Mouse (Mus musculus) liver, adult 2 months (tissue): ENCODE results near the gene Ovol2. TPM values are rescaled to one million over a fixed set of nuclear protein-coding genes. Genes with fewer than 3 reads are reported as not detected.

Source experiments
- DNase-seq: peaks from one replicate; pipeline ENCODE4 v3.0.0-alpha.2; 2011; ENCODE audit warnings: low read depth, low spot score; ENCODE audit errors: extremely low read depth
- H3K27ac ChIP-seq: fragments of 200-500 bp; replicated peaks from 2 replicates; pipeline ENCODE4 v1.5.1; 2012; ENCODE audit warnings: low read depth, mild to moderate bottlenecking, control low read depth, inconsistent platforms, low read length; ENCODE audit not compliant: insufficient read depth
- H3K27me3 ChIP-seq: fragments of 200-500 bp; 2 replicates; pipeline ENCODE4 v1.6.1; 2012; ENCODE audit warnings: mild to moderate bottlenecking, moderate library complexity, low read length, inconsistent platforms; ENCODE audit not compliant: control insufficient read depth, insufficient read depth
- H3K36me3 ChIP-seq: fragments of 200-500 bp; 2 replicates; pipeline ENCODE4 v1.6.1; 2012; ENCODE audit warnings: low read length, inconsistent platforms; ENCODE audit not compliant: control insufficient read depth, insufficient read depth
- H3K4me1 ChIP-seq: fragments of 200-500 bp; 2 replicates; pipeline ENCODE4 v1.6.1; 2011; ENCODE audit warnings: low read length; ENCODE audit not compliant: control insufficient read depth, insufficient read depth
- H3K4me3 ChIP-seq: fragments of 200-500 bp; 2 replicates; pipeline ENCODE4 v1.5.1; 2011; ENCODE audit warnings: low read depth, mild to moderate bottlenecking, control low read depth, low read length, moderate library complexity; ENCODE audit not compliant: insufficient read depth
- H3K79me2 ChIP-seq: fragments of 200-500 bp; 2 replicates; pipeline ENCODE4 v1.6.1; 2012; ENCODE audit warnings: inconsistent platforms, mild to moderate bottlenecking, low read length, moderate library complexity; ENCODE audit not compliant: control insufficient read depth, insufficient read depth
- H3K9ac ChIP-seq: fragments of 200-500 bp; 2 replicates; pipeline ENCODE4 v1.6.1; 2012; ENCODE audit warnings: low read depth, mild to moderate bottlenecking, control low read depth, inconsistent platforms, low read length
- CTCF ChIP-seq: fragments of 200-500 bp; IDR thresholded peaks from 2 replicates; pipeline ENCODE4 v1.5.1; 2011; ENCODE audit warnings: low read depth, low read length, control low read depth
- POLR2A ChIP-seq: fragments of 200-500 bp; IDR thresholded peaks from 2 replicates; pipeline ENCODE4 v1.6.1; 2011; ENCODE audit warnings: low read length, control low read depth; ENCODE audit not compliant: insufficient read depth; ENCODE audit errors: extremely low read depth
- WGBS: fragments of 180-500 bp; shearing (Covaris S2); methylation state at CpG from one replicate; pipeline ENCODE4 v1.1.7; 2018; 5-methylcytosine and 5-hydroxymethylcytosine counted together
- polyA plus RNA-seq: library from polyadenylated mRNA; depleted of rRNA; stranded (reverse); fragments of >200 nt; gene quantifications from 2 replicates; pipeline ENCODE4 v1.2.3, GENCODE M21; 2012
- total RNA-seq: library from RNA; depleted of rRNA; stranded (reverse); fragments of >200 nt; gene quantifications from 2 replicates; pipeline ENCODE4 v1.2.3, GENCODE M21; 2014

Gene Ovol2
- total and polyA plus RNA-seq, 2 experiments = 0.18 TPM; not detected in 1

DNA sequence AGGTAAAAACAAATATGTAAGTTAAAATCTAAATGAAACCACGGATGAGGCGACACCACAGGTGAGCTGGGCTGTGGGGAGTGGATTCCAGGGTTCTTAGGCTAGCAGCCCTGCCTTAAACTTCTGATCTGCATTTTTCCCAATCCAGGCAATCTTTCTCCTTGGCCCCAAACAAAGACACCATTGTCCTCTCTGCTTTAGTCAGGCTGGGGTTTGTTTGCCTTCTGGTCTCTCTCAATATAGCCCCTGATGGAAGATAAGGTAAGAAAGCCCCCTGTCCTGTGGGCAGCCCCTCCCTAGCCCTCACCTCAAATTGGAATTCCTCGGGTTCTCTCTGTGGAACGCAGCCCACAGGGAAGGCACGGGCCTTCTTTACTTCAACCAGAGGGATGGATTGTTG, 21.7 kb downstream of the Ovol2 start:
- Histone ChIP-seq H3K79me2 (no peaks in the 10 kb centered on the region), H3K4me1 (0 out of 2 replicates have a peak, but pooled peaks cover 2% of the 10 kb centered on the region), H3K27ac (no peak overlapping the region), H3K9ac (no peak overlapping the region), H3K27me3 (no peaks in the 10 kb centered on the region), H3K36me3 (no peaks in the 10 kb centered on the region), H3K4me3 (no peak overlapping the region)
- DNase-seq = no peak
- TF ChIP-seq POLR2A (no peak), CTCF (no peak)
- WGBS = 77% methylated on average over 5 of the region's 5 CpGs

DNA sequence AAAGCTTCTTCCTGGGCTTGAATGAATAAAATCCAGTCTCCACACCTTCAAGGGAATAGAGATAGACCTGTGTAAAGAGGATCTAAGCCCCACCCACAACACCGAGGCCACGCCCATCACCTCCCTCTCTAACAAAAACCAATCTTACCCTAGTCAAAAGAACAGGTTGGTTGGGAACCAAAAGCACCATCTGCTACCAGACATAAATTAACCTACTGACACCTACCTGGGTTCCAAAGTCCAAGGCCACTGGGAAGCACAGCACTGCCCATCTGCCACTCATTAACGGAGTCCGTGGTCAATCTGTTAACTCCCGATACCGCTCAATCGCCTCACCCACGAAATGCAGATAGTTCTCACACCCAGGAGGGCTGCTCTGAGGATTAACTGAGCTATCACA, 23.4 kb downstream of the Ovol2 start:
- H3K36me3 ChIP-seq = no peaks in the 10 kb centered on the region
- no peaks in the 10 kb centered on the region for H3K27me3 ChIP-seq
- H3K4me1 ChIP-seq = 0 out of 2 replicates have a peak, but pooled peaks cover 2% of the 10 kb centered on the region
- peak; percentile 60 for DNase-seq
- H3K79me2 ChIP-seq = no peaks in the 10 kb centered on the region
- 25% methylated on average over 8 of the region's 8 CpGs for WGBS
- H3K27ac ChIP-seq = no peak overlapping the region
- TF ChIP-seq POLR2A (no peak), CTCF (no peak)
- H3K4me3 ChIP-seq = no peak overlapping the region
- H3K9ac ChIP-seq = no peak overlapping the region

DNA sequence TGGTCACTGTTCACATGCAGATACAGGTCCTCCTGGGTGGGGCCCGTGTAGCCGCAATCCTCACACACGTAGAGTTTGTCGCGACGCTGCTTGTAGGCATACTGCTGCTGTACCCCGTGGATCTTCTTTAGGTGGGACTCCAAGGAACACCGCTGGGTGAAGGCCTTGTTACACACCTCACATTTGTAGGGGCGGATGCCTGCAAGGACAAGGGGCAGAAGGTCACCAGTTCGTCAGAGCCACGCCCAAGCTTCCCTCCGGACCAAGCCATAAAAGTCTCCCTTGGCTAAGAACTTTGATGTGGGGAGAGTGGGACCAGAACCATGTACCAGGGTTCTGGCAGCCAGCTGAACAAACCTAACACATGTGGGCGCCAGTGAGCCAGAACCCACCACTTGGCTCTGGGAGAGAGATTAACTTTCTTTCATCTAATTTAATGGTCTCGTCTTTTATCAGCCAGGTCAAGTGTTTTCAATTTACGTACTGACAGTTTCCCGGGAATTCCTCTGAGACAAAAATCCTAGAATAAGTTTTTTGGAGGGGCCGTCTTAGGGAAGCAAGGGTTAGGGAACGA, 26.1 kb downstream of the Ovol2 start:
- Histone ChIP-seq H3K79me2 (no peaks in the 10 kb centered on the region), H3K27me3 (no peaks in the 10 kb centered on the region), H3K4me3 (no peak overlapping the region), H3K27ac (no peak overlapping the region), H3K9ac (no peak overlapping the region), H3K36me3 (no peaks in the 10 kb centered on the region), H3K4me1 (0 out of 2 replicates have a peak, but pooled peaks cover 2% of the 10 kb centered on the region)
- WGBS = 85% methylated on average over 18 of the region's 18 CpGs
- TF ChIP-seq POLR2A (no peak), CTCF (peak; percentile 26; the same call in 1 of the 2 replicates)
- DNase-seq = no peak

DNA sequence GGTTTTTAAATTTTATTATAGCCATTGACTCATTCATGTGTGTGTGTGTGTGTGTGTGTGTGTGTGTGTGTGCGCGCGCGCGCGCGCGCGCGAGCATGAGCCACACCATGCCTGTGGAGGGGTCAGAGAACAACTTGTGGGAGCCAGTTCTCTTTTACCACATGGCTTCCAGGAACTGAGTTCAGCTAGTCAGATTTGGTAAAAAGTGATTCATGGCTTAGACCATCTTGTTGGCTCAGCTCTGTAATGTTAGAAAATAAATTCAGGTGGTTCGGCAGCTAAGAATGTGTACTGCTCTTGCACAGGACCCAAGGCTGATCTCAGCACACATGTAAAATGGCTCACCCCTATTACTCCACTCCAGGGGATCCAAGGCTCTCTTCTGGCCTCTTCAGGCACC, 30.8 kb downstream of the Ovol2 start:
- DNase-seq = no peak
- Histone ChIP-seq H3K36me3 (no peaks in the 10 kb centered on the region), H3K27me3 (no peaks in the 10 kb centered on the region), H3K9ac (no peak overlapping the region), H3K27ac (no peak overlapping the region), H3K4me1 (no peaks in the 10 kb centered on the region), H3K4me3 (no peak overlapping the region), H3K79me2 (no peaks in the 10 kb centered on the region)
- TF ChIP-seq POLR2A (no peak), CTCF (no peak)
- 97% methylated on average over 11 of the region's 11 CpGs for WGBS

DNA sequence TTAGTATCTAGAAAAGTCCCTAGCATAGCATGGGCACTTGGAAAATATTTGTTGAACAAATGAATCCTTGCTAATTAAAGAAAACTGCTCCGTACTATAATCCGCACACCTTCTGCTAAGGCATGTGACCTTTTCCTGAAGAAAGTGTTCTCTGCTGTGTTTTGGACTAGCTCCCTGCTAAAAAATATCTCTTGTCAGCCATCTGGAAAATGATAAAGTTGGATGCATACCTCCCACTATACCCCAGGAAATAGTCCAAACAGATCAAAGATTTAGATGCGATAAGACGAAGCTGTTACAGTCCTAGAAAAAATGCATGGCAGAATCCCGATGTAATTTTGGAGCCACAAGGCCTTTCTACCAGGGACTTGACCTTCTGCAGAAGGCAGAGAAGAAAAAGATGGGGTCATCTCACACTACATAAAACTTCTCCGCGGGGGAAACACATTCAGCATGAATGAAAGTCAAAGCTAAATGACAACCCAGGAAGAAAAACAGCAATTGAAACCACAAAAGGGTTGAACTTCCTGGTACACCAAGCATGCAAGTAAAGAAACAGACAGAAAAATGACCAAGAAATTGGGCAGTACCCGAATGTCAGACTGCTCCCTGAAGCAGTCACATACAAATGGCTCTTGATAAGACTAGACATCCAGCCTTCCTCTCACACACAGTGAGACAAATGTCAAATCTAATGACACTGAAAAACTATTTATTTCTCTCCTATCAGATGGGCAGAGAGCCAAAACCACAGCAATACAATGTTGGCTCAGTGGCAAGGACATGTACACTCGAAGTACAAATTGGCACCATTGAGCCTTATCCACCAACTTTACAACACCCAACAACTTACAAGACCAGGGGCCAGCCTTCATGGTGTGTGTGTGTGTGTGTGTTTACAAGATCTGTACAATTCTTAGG, 31.9 kb downstream of the Ovol2 start:
- no peak overlapping the region for H3K9ac ChIP-seq
- H3K27ac ChIP-seq = no peak overlapping the region
- H3K36me3 ChIP-seq = no peaks in the 10 kb centered on the region
- TF ChIP-seq POLR2A = no peak
- no peak for TF ChIP-seq CTCF
- no peak for DNase-seq
- peaks cover 3% of the 10 kb centered on the region; the same call in 1 of the 2 replicates for H3K4me1 ChIP-seq
- no peaks in the 10 kb centered on the region for H3K79me2 ChIP-seq
- 67% methylated on average over 9 of the region's 9 CpGs for WGBS
- no peak overlapping the region for H3K4me3 ChIP-seq
- no peaks in the 10 kb centered on the region for H3K27me3 ChIP-seq
